Mouse (Mus musculus) MEL (cell line): ENCODE data around the gene Tomm34.

Experiments used
- BHLHE40 ChIP-seq: IDR thresholded peaks from 2 replicates; pipeline ENCODE4 v1.6.1; 2012; ENCODE audit warnings: low read depth, mild to moderate bottlenecking, inconsistent platforms, low read length, improper control_type of control experiment, borderline replicate concordance
- CHD1 ChIP-seq: IDR thresholded peaks from 2 replicates; pipeline ENCODE4 v1.6.1; 2012; ENCODE audit warnings: low read depth, mild to moderate bottlenecking, inconsistent platforms, low read length, improper control_type of control experiment
- CTCF ChIP-seq, 3 experiments: IDR thresholded peaks in 2 of 3; conservative IDR thresholded peaks in 1 of 3; 2 replicates each; pipeline ENCODE4 v1.5.1; 2011 to 2012; ENCODE audit warnings: low read length in 3 of 3, low read depth in 2 of 3, mild to moderate bottlenecking in 2 of 3, improper control_type of control experiment in 1 of 3, inconsistent platforms in 1 of 3, mixed read lengths in 1 of 3, moderate library complexity in 1 of 3; ENCODE audit not compliant: control insufficient read depth in 1 of 3, insufficient read depth in 1 of 3, poor library complexity in 1 of 3, severe bottlenecking in 1 of 3
- EP300 ChIP-seq, 2 experiments: IDR thresholded peaks; 2 replicates each; pipeline ENCODE4 v1.6.1; 2011; ENCODE audit warnings: improper control_type of control experiment in 2 of 2, low read length in 2 of 2, low read depth in 1 of 2, mild to moderate bottlenecking in 1 of 2
- GABPA ChIP-seq: IDR thresholded peaks from 2 replicates; pipeline ENCODE4 v1.6.1; 2012; ENCODE audit warnings: low read depth, mild to moderate bottlenecking, inconsistent platforms, low read length, improper control_type of control experiment, moderate library complexity
- GATA1 ChIP-seq: IDR thresholded peaks from 2 replicates; pipeline ENCODE4 v1.6.1; 2011; ENCODE audit warnings: low read depth, low read length, improper control_type of control experiment
- JUND ChIP-seq: IDR thresholded peaks from 2 replicates; pipeline ENCODE4 v1.6.1; 2011; ENCODE audit warnings: low read depth, mild to moderate bottlenecking, improper control_type of control experiment, low read length
- MAX ChIP-seq: IDR thresholded peaks from 2 replicates; pipeline ENCODE4 v1.6.1; 2011; ENCODE audit warnings: low read length, improper control_type of control experiment
- NRF1 ChIP-seq: IDR thresholded peaks from 2 replicates; pipeline ENCODE4 v1.6.1; 2014; ENCODE audit warnings: low read depth, mild to moderate bottlenecking, inconsistent platforms, low read length, improper control_type of control experiment, moderate library complexity; ENCODE audit not compliant: poor library complexity, insufficient read depth, severe bottlenecking
- POLR2A ChIP-seq, 2 experiments: IDR thresholded peaks; 2 replicates each; pipeline ENCODE4 v1.6.1; 2011 to 2012; ENCODE audit warnings: low read length in 2 of 2, mild to moderate bottlenecking in 2 of 2, control low read depth in 1 of 2, improper control_type of control experiment in 1 of 2, low read depth in 1 of 2, moderate library complexity in 1 of 2; ENCODE audit not compliant: control insufficient read depth in 1 of 2, insufficient read depth in 1 of 2, poor library complexity in 1 of 2
- RAD21 ChIP-seq: IDR thresholded peaks from 2 replicates; pipeline ENCODE4 v1.6.1; 2011; ENCODE audit warnings: mild to moderate bottlenecking, low read depth, low read length, improper control_type of control experiment
- USF1 ChIP-seq: IDR thresholded peaks from 2 replicates; pipeline ENCODE4 v1.6.1; 2014; ENCODE audit warnings: low read depth, mild to moderate bottlenecking, inconsistent platforms, low read length, improper control_type of control experiment, moderate library complexity
- ZNF384 ChIP-seq: IDR thresholded peaks from 2 replicates; pipeline ENCODE4 v1.6.1; 2012; ENCODE audit warnings: low read depth, mild to moderate bottlenecking, inconsistent platforms, low read length, improper control_type of control experiment

DNA sequence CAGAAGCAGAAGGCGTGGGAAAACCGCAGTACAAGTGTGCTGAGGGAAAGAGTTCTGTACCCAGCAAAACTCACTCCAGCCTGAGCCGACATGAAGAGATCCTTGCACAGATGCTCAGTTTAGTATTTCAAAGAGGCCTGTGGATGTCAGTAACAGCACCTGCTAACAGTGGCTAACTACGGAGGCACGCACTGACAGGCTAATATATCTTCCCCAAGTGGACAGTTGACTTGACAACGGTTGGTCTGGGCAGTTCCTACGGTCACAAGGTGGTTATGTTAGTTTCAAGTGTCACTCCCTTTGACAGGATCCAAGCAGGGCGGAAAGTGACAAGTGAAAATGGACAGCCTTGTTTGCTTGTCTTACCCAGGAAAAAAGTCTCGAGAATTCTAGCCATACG is 11.2 kb upstream of the Tomm34 start:
- TF ChIP-seq POLR2A (IDR thresholded peaks at IDR 0.05; ENCODE audit: control insufficient read depth in 1 of 2, insufficient read depth in 1 of 2, low read depth in 1 of 2, low read length in 2 of 2, poor library complexity in 1 of 2) = no peak
- TF ChIP-seq GATA1 = no peak
- TF ChIP-seq RAD21 = no peak
- TF ChIP-seq USF1 = no peak
- no peak for TF ChIP-seq CTCF (IDR thresholded peaks at IDR 0.05 in 2 of 3, conservative IDR thresholded peaks at IDR 0.05 in 1 of 3; ENCODE audit: control insufficient read depth in 1 of 3, insufficient read depth in 1 of 3, low read depth in 2 of 3, low read length in 3 of 3, poor library complexity in 1 of 3, severe bottlenecking in 1 of 3)
- no peak for TF ChIP-seq JUND
- TF ChIP-seq BHLHE40 = no peak
- no peak for TF ChIP-seq EP300 (IDR thresholded peaks at IDR 0.05; ENCODE audit: low read depth in 1 of 2, low read length in 2 of 2)
- TF ChIP-seq ZNF384 = no peak
- TF ChIP-seq NRF1 = no peak
- no peak for TF ChIP-seq GABPA
- TF ChIP-seq MAX = no peak
- no peak for TF ChIP-seq CHD1
